ENCODE assay signal across 11 mouse cellular contexts in genomic region chr6:147752301-147752700, GRCm38 (mm10).
DNase-seq lines count a peak whose midpoint lies in the region; ATAC-seq lines count a peak whose summit lies in the region.
"Had no signal": no experiment of that assay in that cellular context is flagged by ENCODE, and none has a peak within 500 bp of the region (broad histone marks: within the 10 kb centered on the region; RNA-seq: fewer than 3 reads in every experiment).

No protein-coding gene starts in this region.

- no peaks in the 10 kb centered on the region for H3K9me3 ChIP-seq in embryonic facial prominence, embryonic 10.5 days
- no peaks in the 10 kb centered on the region for H3K9me3 ChIP-seq in forebrain, embryonic 14.5 days (replicated peaks; ENCODE audit: control insufficient read depth, low read length)

- no peak overlapping the region for H3K4me3 ChIP-seq in embryonic facial prominence, embryonic 10.5 days
- H3K4me3 ChIP-seq in forebrain, embryonic 14.5 days (ENCODE audit: low read depth, low read length), result no peak overlapping the region

- peak; percentile 92 for DNase-seq in 416B (ENCODE audit: low read depth)
- peak; percentile 31 for DNase-seq in adrenal gland, postnatal 25 days
- DNase-seq in heart, postnatal 10 days, result peak; percentile 18 to 32
- DNase-seq in kidney, postnatal 25 days, result peak; percentile 28 to 63
- DNase-seq in embryonic facial prominence, embryonic 10.5 days (ENCODE audit: low spot score), result no peak
- no peak for DNase-seq in cerebellum, postnatal 14 days
- DNase-seq in cerebellum, postnatal 10 days, result no peak
- no peak for DNase-seq in forebrain, embryonic 14.5 days (ENCODE audit: low spot score)
- DNase-seq: right cerebral cortex, postnatal 4 days; thymus, postnatal 25 days had no signal

- intact Hi-C loops in heart, postnatal 10 days (cut with DNase I), result no loop called here

- ATAC-seq in forebrain, embryonic 14.5 days, result no peak
- ATAC-seq: inflammation-experienced regulatory T-cells, adult 6 months had no signal

- no peaks in the 10 kb centered on the region for H3K36me3 ChIP-seq in embryonic facial prominence, embryonic 10.5 days (replicated peaks)
- no peaks in the 10 kb centered on the region for H3K36me3 ChIP-seq in forebrain, embryonic 14.5 days (ENCODE audit: control insufficient read depth, insufficient read depth, low read length)

- H3K4me1 ChIP-seq in embryonic facial prominence, embryonic 10.5 days, result peaks cover 8% of the 10 kb centered on the region; the same call in 1 of the 2 replicates
- no peaks in the 10 kb centered on the region for H3K4me1 ChIP-seq in forebrain, embryonic 14.5 days (ENCODE audit: control insufficient read depth, insufficient read depth, low read length)

- H3K4me2 ChIP-seq in forebrain, embryonic 14.5 days (ENCODE audit: low read length), result no peak overlapping the region

- no peak overlapping the region for H3K9ac ChIP-seq in forebrain, embryonic 14.5 days (ENCODE audit: low read length)

- H3K27me3 ChIP-seq in embryonic facial prominence, embryonic 10.5 days (replicated peaks; ENCODE audit: low read depth, poor library complexity, severe bottlenecking), result no peaks in the 10 kb centered on the region
- no peaks in the 10 kb centered on the region for H3K27me3 ChIP-seq in forebrain, embryonic 14.5 days (replicated peaks; ENCODE audit: control insufficient read depth, insufficient read depth, low read length)

- no peak overlapping the region for H3K27ac ChIP-seq in embryonic facial prominence, embryonic 10.5 days (replicated peaks)
- H3K27ac ChIP-seq in forebrain, embryonic 14.5 days (ENCODE audit: low read depth, low read length), result no peak overlapping the region

- 83% methylated on average over 2 of the region's 2 CpGs for WGBS in embryonic facial prominence, embryonic 10.5 days
- 75% methylated on average over 2 of the region's 2 CpGs for WGBS in forebrain, embryonic 14.5 days

Comparison
In these comparisons a context has a peak if more than half of its experiments do, and no peak if none do; other contexts are left out.
1. DNase-seq: peak in 416B (single experiment), adrenal gland, postnatal 25 days (single experiment), heart, postnatal 10 days (2 of 2) and kidney, postnatal 25 days (2 of 2); none in embryonic facial prominence, embryonic 10.5 days (single experiment), cerebellum, postnatal 14 days (0 of 2), cerebellum, postnatal 10 days (0 of 2) and forebrain, embryonic 14.5 days (single experiment).